Mouse (Mus musculus): ENCODE measurements at regions not wholly inside any gene's neighbourhood (a gene's known extent, or its start where the extent isn't known, plus 50 kb on each side); places are given as distances from the start of the nearest gene placed in this dataset.

DNA sequence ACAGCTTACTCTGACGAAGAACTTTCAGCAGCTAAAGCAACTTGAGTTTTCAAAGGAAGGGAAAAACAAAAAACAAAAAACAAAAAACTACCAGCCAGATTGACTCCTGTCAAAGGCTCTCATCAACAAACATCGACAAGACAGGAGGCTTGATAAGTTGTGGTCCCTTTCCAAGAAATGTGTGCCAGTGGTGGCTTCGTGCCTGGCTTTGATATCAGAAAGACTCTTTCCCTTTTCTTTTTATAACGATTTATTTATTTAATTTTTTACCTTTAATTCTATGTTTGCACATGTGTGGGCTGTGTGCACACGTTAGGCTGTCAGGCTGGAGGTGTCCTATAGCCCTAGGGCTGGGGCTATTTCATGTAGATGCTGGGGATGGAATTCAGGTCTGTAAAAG lies 60.4 kb downstream of the Dact1 start:
- WGBS = 62% methylated on average over 5 of the region's 5 CpGs
- ATAC-seq (ENCODE audit: low FRiP score, low read depth) = no peak

DNA sequence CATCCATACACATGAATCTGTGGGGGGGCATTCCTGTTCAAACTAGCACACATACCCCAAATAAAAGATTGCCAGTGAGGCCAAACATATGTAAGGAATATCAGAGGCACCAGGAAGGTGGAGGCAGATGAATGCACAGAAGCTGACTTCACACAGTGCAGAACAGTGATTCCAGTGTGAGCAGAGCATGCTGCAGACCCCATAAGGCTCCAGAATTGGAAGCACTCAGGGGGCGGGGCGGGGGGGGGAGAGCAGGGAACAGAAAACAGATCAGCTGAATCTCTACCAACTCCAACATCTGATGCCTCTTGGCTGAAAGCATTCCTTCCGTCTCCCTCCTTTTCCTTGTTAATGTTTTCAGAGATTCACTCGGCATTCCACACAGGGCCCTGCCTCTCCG lies 62.3 kb downstream of the Dact1 start:
- WGBS = 74% methylated on average over 5 of the region's 5 CpGs

More for the DNA sequence above, 60.4 kb downstream of the Dact1 start:
- no peak overlapping the region for H3K4me2 ChIP-seq
- no peak overlapping the region for H3K9ac ChIP-seq
- H3K9me3 ChIP-seq = no peaks in the 10 kb centered on the region
- no peak overlapping the region for H3K27ac ChIP-seq (replicated peaks)
- H3K36me3 ChIP-seq = no peaks in the 10 kb centered on the region
- H3K4me3 ChIP-seq = no peak overlapping the region
- H3K4me1 ChIP-seq (replicated peaks) = peaks cover 16% of the 10 kb centered on the region
- H3K27me3 ChIP-seq = no peaks in the 10 kb centered on the region

DNA sequence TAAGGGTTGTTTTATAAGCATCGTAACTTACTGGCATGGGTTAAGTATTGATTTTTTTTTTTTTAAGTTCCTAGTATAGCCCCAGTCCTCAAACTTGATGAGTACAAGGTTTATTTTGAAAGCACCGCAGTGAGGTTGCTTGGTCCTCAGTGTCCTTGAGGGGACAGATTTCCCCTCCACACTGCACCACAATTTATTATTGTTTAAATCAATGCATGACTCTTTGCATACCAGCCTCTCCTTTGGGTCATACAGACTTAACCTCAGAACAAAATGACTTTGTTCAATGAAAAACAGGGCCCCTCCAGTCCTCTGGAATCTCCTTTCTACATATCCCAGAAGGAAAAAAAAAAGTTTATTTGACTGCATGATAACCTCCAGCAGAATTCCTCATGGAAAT lies 63.9 kb downstream of the Dact1 start:
- ATAC-seq (ENCODE audit: low FRiP score, low read depth) = no peak
- Histone ChIP-seq H3K27ac (replicated peaks) (no peak overlapping the region), H3K27me3 (no peaks in the 10 kb centered on the region), H3K4me3 (no peak overlapping the region), H3K9me3 (no peaks in the 10 kb centered on the region), H3K4me2 (no peak overlapping the region), H3K36me3 (no peaks in the 10 kb centered on the region), H3K9ac (no peak overlapping the region), H3K4me1 (replicated peaks) (peaks cover 11% of the 10 kb centered on the region; the same call in 1 of the 2 replicates)
- 62% methylated on average over 2 of the region's 2 CpGs for WGBS

More for the DNA sequence above, 62.3 kb downstream of the Dact1 start:
- Histone ChIP-seq H3K4me3 (no peak overlapping the region), H3K27ac (replicated peaks) (no peak overlapping the region), H3K36me3 (no peaks in the 10 kb centered on the region), H3K9ac (no peak overlapping the region), H3K9me3 (no peaks in the 10 kb centered on the region), H3K4me1 (replicated peaks) (peaks cover 9% of the 10 kb centered on the region; the same call in 1 of the 2 replicates), H3K27me3 (no peaks in the 10 kb centered on the region), H3K4me2 (no peak overlapping the region)
- no peak for ATAC-seq (ENCODE audit: low FRiP score, low read depth)

DNA sequence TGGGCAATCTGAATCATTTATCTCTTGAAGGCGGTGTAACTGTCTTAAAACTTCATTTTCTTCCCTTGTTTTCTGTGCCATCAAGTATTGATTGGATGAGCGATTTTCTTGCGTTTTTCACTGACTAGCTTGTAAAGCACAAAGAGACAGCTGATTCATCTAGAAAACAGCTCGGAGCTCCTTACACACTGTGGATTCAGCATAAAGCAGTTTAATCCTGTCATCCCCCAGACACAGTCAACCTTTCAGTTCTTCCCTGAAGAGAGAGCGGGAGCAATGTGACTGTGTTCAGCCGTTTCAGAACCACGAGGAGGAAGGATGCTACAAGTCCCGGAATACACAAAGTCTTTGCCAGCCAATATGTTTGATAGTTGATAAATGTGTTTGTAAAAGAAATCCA lies 66.8 kb downstream of the Dact1 start:
- no peaks in the 10 kb centered on the region for H3K36me3 ChIP-seq
- no peaks in the 10 kb centered on the region for H3K27me3 ChIP-seq
- H3K9me3 ChIP-seq = no peaks in the 10 kb centered on the region
- peaks cover 11% of the 10 kb centered on the region; the same call in 1 of the 2 replicates for H3K4me1 ChIP-seq (replicated peaks)
- no peak; the same call in 1 of the 2 replicates for ATAC-seq (ENCODE audit: low FRiP score, low read depth)
- no peak overlapping the region for H3K9ac ChIP-seq
- H3K27ac ChIP-seq (replicated peaks) = peak overlapping the region; percentile 52
- peak overlapping the region; percentile 40 for H3K4me2 ChIP-seq
- WGBS = 42% methylated on average over 8 of the region's 8 CpGs
- no peak overlapping the region for H3K4me3 ChIP-seq

DNA sequence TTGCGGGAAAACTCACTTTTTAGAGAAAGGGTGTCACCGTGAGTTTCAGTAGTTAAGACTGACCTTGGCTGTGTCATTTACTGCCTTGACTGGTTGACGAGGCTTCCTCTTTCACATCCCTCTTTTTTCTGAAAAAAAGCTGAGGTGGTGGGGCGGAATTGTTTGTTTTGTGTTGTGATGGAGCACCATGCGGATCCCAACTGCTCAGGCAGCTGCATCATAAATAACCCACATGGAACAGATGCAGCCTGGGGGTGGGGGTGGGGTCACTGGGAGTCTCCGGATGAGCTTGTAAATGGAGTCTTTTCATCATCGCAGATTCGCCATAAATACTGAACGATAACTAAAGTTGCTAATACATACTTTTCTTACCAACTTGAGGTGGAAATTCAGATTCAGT lies 67.3 kb downstream of the Dact1 start:
- ATAC-seq (ENCODE audit: low FRiP score, low read depth) = no peak; the same call in 1 of the 2 replicates
- peak overlapping the region; percentile 52 for H3K27ac ChIP-seq (replicated peaks)
- H3K9me3 ChIP-seq = no peaks in the 10 kb centered on the region
- H3K36me3 ChIP-seq = no peaks in the 10 kb centered on the region
- WGBS = 37% methylated on average over 9 of the region's 9 CpGs
- no peak overlapping the region for H3K4me3 ChIP-seq
- no peaks in the 10 kb centered on the region for H3K27me3 ChIP-seq
- no peak overlapping the region for H3K9ac ChIP-seq
- H3K4me1 ChIP-seq (replicated peaks) = peaks cover 11% of the 10 kb centered on the region; the same call in 1 of the 2 replicates
- H3K4me2 ChIP-seq = peak overlapping the region; percentile 40

DNA sequence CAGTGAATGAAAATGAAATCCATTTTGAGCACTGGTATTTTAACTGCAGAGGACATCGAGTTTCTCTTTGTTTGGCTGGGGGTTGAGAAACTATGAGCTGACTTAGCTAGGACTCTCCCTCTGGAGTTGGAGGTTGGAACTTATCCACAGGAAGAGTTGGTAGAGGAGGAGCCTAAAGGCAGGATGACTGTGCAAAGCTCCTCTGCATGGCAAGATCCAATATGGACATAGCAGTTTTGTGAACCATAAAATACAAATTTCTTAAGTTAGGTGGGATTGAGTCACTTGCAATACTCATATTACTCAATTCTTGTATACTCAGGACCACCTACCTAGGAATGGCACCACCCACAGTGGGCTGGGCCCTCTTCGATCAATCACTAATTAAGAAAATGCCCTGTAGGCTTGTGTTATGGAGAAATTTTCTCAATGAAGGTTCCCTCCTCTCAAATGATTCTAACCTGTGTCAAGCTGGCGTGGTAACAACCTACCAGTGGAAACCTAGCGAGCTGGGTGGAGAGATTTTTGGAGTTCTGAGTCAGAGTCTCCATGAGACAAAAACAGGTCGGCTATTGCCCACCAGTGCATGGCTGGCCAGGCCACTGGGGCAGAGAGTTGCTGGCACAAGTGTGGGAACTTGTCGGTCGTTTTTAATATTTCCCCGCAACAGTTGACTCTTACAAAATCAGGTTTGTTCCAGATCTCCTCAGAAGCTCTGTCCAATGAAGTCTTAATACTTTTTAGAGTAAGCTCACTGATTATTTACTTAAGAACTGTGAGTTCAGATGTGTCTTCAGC lies 70.1 kb downstream of the Dact1 start:
- H3K9me3 ChIP-seq = no peaks in the 10 kb centered on the region
- no peak overlapping the region for H3K27ac ChIP-seq (replicated peaks)
- 0 out of 2 replicates have a peak, but pooled peaks cover 8% of the 10 kb centered on the region for H3K4me1 ChIP-seq (replicated peaks)
- H3K36me3 ChIP-seq = no peaks in the 10 kb centered on the region
- H3K4me2 ChIP-seq = no peak overlapping the region
- no peaks in the 10 kb centered on the region for H3K27me3 ChIP-seq
- no peak overlapping the region for H3K9ac ChIP-seq
- WGBS = 91% methylated on average over 8 of the region's 8 CpGs
- no peak for ATAC-seq (ENCODE audit: low FRiP score, low read depth)
- no peak overlapping the region for H3K4me3 ChIP-seq

DNA sequence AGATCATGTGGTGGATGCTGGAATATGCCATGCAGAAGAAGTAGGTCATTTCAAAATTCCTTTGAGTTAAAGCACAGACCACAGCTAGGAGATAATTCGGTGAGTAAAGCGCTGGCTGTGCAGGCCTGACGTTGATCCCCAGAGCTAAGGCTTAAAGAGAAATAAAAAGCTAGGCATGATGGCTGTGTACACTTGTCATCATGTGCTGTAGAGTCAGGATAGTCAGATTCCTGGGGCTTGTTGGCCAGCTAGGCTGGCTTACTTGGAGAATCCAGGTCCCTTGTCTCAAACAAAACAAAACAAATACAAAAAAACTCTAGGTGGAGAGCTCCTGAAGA lies 70.7 kb downstream of the Dact1 start:
- WGBS = 89% methylated on average over 3 of the region's 3 CpGs
- Histone ChIP-seq H3K9me3 (no peaks in the 10 kb centered on the region), H3K4me2 (no peak overlapping the region), H3K4me3 (no peak overlapping the region), H3K36me3 (no peaks in the 10 kb centered on the region), H3K9ac (no peak overlapping the region), H3K27ac (replicated peaks) (no peak overlapping the region), H3K4me1 (replicated peaks) (0 out of 2 replicates have a peak, but pooled peaks cover 8% of the 10 kb centered on the region), H3K27me3 (no peaks in the 10 kb centered on the region)
- no peak for ATAC-seq (ENCODE audit: low FRiP score, low read depth)

DNA sequence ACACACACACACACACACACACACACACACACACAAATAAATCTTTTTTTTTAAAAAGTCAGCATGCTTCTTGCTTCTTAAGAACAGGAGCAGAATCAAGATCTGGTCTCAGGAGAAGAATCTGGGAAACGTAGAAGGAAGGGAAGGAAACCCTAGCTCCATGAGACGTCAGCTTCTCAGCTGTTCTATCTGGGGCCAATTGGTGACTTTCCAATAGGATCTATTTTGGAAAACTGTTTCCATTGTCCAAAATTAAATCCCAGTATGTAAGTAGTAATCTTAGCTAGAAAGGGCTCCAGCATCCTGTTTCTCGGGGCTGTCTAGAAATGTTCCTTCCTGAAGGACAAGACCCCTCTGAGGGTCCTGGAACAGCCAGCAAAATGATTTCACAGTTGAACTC lies 76.6 kb downstream of the Dact1 start:
- Histone ChIP-seq H3K36me3 (no peaks in the 10 kb centered on the region), H3K4me3 (no peak overlapping the region), H3K9me3 (no peaks in the 10 kb centered on the region), H3K27me3 (no peaks in the 10 kb centered on the region), H3K4me1 (replicated peaks) (no peaks in the 10 kb centered on the region), H3K27ac (replicated peaks) (no peak overlapping the region), H3K4me2 (no peak overlapping the region), H3K9ac (no peak overlapping the region)
- no peak for ATAC-seq (ENCODE audit: low FRiP score, low read depth)
- WGBS = 85% methylated on average over 3 of the region's 3 CpGs

DNA sequence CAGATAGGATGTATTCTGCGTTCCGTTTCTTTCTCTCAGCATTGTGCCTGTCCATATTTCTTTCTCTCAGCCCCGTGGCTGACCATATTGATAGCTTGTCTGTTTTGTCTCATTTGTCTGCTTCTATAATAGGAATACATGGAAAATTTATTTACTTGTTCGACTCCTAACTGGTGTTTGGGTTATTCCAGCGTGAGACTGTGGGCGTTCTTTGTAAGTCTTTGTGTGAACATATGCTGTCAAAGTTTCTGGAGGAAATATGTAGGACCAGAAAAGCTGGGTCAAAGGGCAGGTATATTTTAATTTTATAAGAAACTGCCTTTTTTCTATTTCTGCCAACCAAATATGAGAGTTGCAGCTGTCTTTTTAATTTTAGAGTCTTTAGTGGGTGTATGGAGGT lies 81.8 kb downstream of the Dact1 start:
- Histone ChIP-seq H3K9ac (no peak overlapping the region), H3K27ac (replicated peaks) (no peak overlapping the region), H3K4me1 (replicated peaks) (no peaks in the 10 kb centered on the region), H3K36me3 (no peaks in the 10 kb centered on the region), H3K9me3 (no peaks in the 10 kb centered on the region), H3K4me2 (no peak overlapping the region), H3K4me3 (no peak overlapping the region), H3K27me3 (no peaks in the 10 kb centered on the region)
- ATAC-seq (ENCODE audit: low FRiP score, low read depth) = no peak
- 73% methylated on average over 6 of the region's 6 CpGs for WGBS

DNA sequence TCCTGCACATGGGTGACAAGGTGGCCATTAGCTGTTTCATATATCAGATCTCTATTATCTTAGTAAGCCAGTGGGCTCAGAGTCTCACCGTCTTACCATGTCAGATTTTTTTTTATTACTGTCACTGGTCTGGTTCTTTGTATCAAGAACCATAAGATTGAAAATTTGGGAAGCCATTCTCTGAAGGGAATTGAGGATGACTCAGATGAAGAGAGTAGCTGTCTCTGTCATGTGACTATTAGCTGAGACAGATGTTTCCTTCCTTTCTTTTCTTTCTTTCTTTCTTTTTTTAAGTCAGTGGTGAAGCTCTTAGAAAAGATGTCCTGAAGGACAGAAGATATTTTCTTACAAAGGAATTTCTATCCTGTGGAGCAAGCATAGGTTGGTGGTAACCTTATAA lies 84.1 kb downstream of the Dact1 start:
- Histone ChIP-seq H3K4me2 (no peak overlapping the region), H3K9me3 (no peaks in the 10 kb centered on the region), H3K27ac (replicated peaks) (no peak overlapping the region), H3K36me3 (no peaks in the 10 kb centered on the region), H3K27me3 (no peaks in the 10 kb centered on the region), H3K9ac (no peak overlapping the region), H3K4me3 (no peak overlapping the region), H3K4me1 (replicated peaks) (no peaks in the 10 kb centered on the region)
- ATAC-seq (ENCODE audit: low FRiP score, low read depth) = no peak
- WGBS = 93% methylated on average over 1 of the region's 1 CpGs

DNA sequence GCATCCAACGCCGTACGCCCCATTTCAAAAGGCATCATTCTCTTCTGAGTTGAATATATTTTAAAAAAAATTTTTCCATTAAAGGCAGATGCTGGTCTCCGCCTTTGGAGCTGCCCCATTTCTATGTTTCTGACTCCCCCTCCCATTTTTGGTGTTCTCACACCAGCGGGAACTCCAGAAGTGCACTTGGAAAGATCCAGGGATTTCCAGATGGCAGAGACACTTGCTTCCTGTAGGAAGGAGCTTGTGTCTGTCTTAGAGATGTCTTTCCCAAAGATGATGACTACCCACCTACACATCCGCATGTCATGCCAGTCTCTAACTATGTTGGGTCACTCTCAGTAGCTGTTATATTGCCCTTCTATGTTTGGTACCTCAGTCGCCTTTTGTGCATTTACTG lies 87.8 kb downstream of the Dact1 start:
- H3K36me3 ChIP-seq = no peaks in the 10 kb centered on the region
- 94% methylated on average over 7 of the region's 7 CpGs for WGBS
- no peak overlapping the region for H3K27ac ChIP-seq (replicated peaks)
- no peak for ATAC-seq (ENCODE audit: low FRiP score, low read depth)
- H3K27me3 ChIP-seq = no peaks in the 10 kb centered on the region
- H3K9ac ChIP-seq = no peak overlapping the region
- H3K4me1 ChIP-seq (replicated peaks) = no peaks in the 10 kb centered on the region
- H3K4me3 ChIP-seq = no peak overlapping the region
- H3K9me3 ChIP-seq = no peaks in the 10 kb centered on the region
- H3K4me2 ChIP-seq = no peak overlapping the region

DNA sequence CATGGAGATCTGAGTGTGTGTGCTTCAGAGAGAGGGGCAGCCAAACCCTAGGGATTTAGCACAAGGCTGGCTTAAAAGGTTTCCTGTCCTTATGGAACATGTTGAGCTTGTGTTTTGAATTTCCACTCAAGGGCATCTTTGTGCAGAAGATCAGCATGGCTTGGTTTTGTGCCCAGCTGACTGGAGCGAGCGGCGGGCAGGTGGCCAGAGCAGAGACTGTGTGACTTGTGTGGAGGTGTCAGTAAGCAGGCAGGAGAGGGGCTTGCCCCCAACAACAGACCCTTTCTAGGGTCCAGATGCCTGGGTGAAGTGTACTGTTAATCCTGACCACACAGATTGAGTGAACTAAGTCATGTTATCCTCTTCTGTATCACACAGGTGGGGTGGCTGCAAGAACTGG lies 89.0 kb downstream of the Dact1 start:
- Histone ChIP-seq H3K9me3 (no peaks in the 10 kb centered on the region), H3K4me1 (replicated peaks) (no peaks in the 10 kb centered on the region), H3K27ac (replicated peaks) (no peak overlapping the region), H3K36me3 (no peaks in the 10 kb centered on the region), H3K4me3 (no peak overlapping the region), H3K27me3 (no peaks in the 10 kb centered on the region), H3K9ac (no peak overlapping the region), H3K4me2 (no peak overlapping the region)
- 0 out of 2 replicates have a peak, but pooled peaks have one; percentile 48 for ATAC-seq (ENCODE audit: low FRiP score, low read depth)
- 77% methylated on average over 3 of the region's 3 CpGs for WGBS

DNA sequence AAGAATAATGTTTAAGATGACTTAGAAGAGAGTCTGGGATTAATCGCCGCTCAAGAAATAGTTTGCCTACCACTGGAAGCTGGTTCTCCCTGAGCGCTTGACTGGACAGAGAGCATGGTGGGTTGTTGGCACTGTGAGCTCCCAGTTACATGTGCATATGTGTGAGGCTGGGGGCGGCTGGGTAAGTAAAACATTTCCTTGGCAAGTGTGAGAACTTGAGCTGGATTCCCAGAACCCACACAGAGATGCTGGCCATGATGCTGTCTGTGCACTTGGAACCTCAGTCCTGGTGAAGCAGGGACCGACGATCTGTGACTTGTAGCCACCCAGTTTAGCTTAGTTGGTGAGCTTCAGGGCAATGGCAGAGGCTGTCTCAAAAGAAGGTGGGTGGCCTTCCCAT lies 90.5 kb downstream of the Dact1 start:
- H3K4me2 ChIP-seq = no peak overlapping the region
- no peak overlapping the region for H3K4me3 ChIP-seq
- H3K27me3 ChIP-seq = no peaks in the 10 kb centered on the region
- no peaks in the 10 kb centered on the region for H3K4me1 ChIP-seq (replicated peaks)
- no peak overlapping the region for H3K9ac ChIP-seq
- H3K9me3 ChIP-seq = no peaks in the 10 kb centered on the region
- WGBS = 91% methylated on average over 6 of the region's 6 CpGs
- no peak overlapping the region for H3K27ac ChIP-seq (replicated peaks)
- no peaks in the 10 kb centered on the region for H3K36me3 ChIP-seq
- ATAC-seq (ENCODE audit: low FRiP score, low read depth) = no peak
